Mouse (Mus musculus): Measurements from ENCODE around the gene Satb2. TPM values are rescaled to one million over a fixed set of nuclear protein-coding genes. Genes with fewer than 3 reads are reported as not detected.

Gene Satb2
- polyA plus RNA-seq, 1 experiment from 2014 or later, result 0.29 TPM

Small RNAs within 50 kb of the gene (microRNA-seq; reads per million reads assigned to microRNA genes)
- not detected for gene Gm23943

All from lung, embryonic 15.5 days (tissue).